Mouse (Mus musculus) kidney, adult 11 months (tissue): ENCODE data around the gene Gpha2.

Experiments used
- DNase-seq: peaks from one replicate; pipeline ENCODE4 v3.0.0; 2022

Gpha2 gene

GRCm38 (mm10) chr19:6242281-6242680 lies 16.1 kb downstream of the Gpha2 start:
- DNase-seq = peak; percentile 71

GRCm38 (mm10) chr19:6243226-6243625 lies 17.0 kb downstream of the Gpha2 start:
- DNase-seq = no peak

GRCm38 (mm10) chr19:6245806-6246205 lies 19.6 kb downstream of the Gpha2 start:
- no peak for DNase-seq

GRCm38 (mm10) chr19:6247526-6248300 lies 21.5 kb downstream of the Gpha2 start:
- no peak for DNase-seq

- DNase-seq = no peak
Observed at GRCm38 (mm10) chr19:6253021-6253420, 26.8 kb downstream of the Gpha2 start.

GRCm38 (mm10) chr19:6260428-6260827 lies 34.2 kb downstream of the Gpha2 start:
- no peak for DNase-seq

- no peak for DNase-seq
Observed at GRCm38 (mm10) chr19:6260946-6261345, 34.8 kb downstream of the Gpha2 start.

- no peak for DNase-seq
Observed at GRCm38 (mm10) chr19:6261379-6261778, 35.2 kb downstream of the Gpha2 start.

- peak; percentile 68 for DNase-seq
Observed at GRCm38 (mm10) chr19:6262222-6262621, 36.0 kb downstream of the Gpha2 start.

GRCm38 (mm10) chr19:6262839-6263433 lies 36.8 kb downstream of the Gpha2 start:
- DNase-seq = peak; percentile 90

GRCm38 (mm10) chr19:6264200-6264599 lies 38.0 kb downstream of the Gpha2 start:
- no peak for DNase-seq

GRCm38 (mm10) chr19:6264945-6265344 lies 38.8 kb downstream of the Gpha2 start:
- DNase-seq = no peak

- no peak for DNase-seq
Observed at GRCm38 (mm10) chr19:6265727-6266182, 39.6 kb downstream of the Gpha2 start.

- no peak for DNase-seq
Observed at GRCm38 (mm10) chr19:6267306-6268169, 41.4 kb downstream of the Gpha2 start.

- peak; percentile 84 for DNase-seq
Observed at GRCm38 (mm10) chr19:6268170-6268528, 42.0 kb downstream of the Gpha2 start.

- DNase-seq = no peak
Observed at GRCm38 (mm10) chr19:6268670-6269132, 42.5 kb downstream of the Gpha2 start.

GRCm38 (mm10) chr19:6269798-6270475 lies 43.8 kb downstream of the Gpha2 start:
- DNase-seq = no peak

- no peak for DNase-seq
Observed at GRCm38 (mm10) chr19:6270661-6271060, 44.5 kb downstream of the Gpha2 start.

- DNase-seq = no peak
Observed at GRCm38 (mm10) chr19:6271206-6271605, 45.0 kb downstream of the Gpha2 start.

GRCm38 (mm10) chr19:6272053-6272452 lies 45.9 kb downstream of the Gpha2 start:
- DNase-seq = peak; percentile 85

- no peak for DNase-seq
Observed at GRCm38 (mm10) chr19:6272738-6273137, 46.6 kb downstream of the Gpha2 start.

GRCm38 (mm10) chr19:6273592-6273991 lies 47.4 kb downstream of the Gpha2 start:
- DNase-seq = no peak
